Mouse (Mus musculus) liver (tissue): ENCODE data around the gene Lingo4.

Experiments used
- DNase-seq: peaks from one replicate; pipeline ENCODE4 v3.0.0-alpha.2; 2020; ENCODE audit warnings: mixed read lengths

Lingo4 gene

DNA sequence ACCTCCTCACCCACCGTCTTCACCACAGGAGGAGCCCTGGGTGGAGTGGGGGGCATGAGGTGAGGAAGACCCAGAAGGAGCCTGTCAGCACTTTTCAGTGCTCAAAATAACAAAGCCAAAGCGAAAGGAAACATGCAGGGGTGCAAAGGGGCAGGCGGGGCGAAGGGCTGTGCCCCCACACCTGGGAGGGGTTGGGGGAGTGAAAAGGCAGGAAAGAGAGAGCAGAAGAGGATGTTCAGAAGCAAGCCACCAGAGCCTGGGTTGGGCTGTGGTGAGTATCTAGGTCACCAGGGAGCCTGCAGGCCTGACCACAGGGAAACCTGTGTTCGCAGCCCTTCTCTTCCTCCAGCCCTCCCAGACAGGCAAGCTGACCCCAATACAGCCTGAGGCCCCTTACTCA is 10.3 kb upstream of the Lingo4 start:
- DNase-seq: no peak

GRCm38 (mm10) chr3:94389420-94389819 is 8.9 kb upstream of the Lingo4 start:
- DNase-seq: no peak

DNA sequence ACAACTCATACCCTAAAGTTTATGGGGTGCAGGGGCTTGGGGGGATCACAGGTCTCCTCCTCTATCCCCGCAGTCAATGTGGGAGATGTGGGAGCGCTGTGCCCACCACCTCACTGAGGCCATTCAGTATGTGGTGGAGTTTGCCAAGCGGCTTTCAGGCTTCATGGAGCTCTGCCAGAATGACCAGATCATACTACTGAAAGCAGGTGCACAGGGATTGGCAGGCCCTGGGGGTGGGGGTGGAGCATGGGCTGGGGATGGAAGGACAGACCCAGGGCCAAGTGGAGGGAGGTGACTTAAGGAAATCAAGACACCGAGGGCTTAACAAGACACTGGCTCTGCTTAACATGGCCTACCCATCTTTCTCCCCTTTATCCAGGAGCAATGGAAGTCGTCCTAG is 7.3 kb upstream of the Lingo4 start:
- no peak for DNase-seq

DNA sequence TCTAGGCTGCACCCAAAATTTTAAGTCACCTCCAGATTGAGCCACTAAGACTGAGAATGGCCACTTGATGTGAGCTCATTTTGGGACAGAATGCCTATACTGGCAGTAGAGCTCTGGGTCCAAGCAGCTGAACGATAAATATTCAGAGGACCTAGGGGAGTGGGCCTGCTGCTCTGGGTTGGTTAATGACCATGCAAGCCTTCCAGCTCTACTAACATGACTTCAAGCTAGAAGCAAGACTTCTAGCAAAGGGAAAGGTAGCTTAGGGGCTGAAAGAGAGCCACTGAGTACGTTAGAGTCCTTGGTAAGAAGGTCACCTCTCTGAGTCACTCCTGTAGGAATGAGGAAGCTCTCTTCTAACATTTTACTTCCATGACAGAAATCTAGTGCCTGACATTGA is 6.2 kb upstream of the Lingo4 start:
- no peak for DNase-seq

DNA sequence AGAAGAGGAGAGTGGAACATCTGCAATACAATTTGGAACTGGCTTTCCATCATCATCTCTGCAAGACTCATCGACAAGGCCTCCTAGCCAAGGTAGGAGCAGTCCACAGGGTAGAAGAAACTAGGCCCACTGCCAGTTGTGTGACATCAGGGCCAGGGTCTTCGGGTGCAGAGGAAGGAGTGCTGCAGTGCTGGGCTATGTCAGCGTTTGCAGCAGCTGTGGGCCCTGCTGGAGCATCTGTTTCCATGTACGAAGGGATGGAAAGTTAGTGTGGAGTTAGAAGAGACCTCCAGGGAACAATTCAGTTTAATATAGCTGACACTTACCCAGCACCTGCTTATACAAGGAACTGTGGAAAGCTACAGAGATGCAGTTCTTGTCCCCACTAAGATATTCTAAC is 5.3 kb upstream of the Lingo4 start:
- DNase-seq: no peak

DNA sequence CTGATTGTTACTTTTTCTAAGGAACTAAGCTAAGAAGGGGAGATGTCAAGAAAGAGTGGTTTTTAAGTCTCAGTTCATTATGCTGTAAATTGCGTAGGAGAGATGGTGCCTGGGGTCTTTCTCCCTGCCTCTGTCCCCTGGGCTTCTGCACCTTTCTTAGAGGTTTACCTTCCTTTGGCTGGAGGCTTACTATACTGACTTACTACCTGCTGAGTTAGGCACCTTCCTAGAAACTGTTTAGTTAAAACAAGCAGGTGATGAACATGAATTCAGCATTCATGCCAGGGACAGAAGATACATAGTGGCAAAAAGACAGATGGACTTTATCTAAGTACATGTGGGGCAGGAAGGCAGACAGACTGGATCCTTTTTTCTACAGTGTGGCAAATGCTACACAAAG is 2.0 kb upstream of the Lingo4 start:
- no peak for DNase-seq

DNA sequence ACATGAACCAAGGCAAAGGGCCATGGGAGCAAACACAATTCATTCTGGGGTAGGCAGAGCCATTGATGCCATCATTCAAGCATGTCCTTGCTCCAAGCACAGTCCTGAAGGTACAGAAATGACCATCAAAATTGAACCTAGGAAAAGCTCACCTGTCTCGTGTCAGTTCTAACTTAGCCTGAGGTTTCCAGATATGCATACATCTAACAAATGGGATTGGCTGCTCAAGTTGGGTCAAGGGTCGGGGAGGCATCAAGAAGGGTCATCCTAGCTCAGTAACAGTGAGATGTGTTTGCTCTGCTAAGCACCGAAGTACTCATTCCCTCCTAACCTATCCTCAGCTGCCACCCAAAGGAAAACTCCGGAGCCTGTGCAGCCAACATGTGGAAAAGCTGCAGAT is 1.5 kb upstream of the Lingo4 start:
- DNase-seq: no peak

GRCm38 (mm10) chr3:94398943-94399481 is 695 bp downstream of the Lingo4 start:
- DNase-seq: no peak

DNA sequence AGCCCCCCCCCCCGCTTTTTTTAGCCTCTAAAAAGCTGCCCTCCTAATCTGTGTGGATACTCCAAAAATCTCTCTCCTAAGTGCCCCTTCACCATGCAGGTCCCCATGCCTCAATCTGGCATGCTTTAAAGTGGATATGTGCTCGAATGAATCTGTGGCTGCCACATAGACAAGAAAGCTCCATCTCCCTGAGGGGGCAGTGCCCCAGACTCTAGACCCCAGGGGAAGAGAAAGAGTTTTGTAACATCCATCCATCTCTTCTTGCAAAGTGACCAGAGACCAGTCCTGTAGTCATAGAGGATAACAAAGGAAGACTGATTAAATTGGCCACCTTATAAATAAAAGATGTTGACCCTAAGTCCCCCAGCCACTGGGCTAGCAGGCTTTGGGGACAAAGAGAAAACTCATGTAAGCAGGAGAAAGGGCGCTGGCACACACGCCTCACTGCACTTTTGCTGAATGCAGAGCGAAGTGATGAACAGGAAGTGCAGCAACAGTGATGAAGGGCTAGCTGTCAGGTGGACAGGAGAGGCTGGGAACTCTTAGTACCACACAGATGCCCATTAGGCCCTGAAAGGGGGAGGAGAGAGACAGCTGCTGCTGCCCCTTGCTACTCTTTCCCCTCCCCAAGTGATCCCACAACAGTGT is 1.5 kb downstream of the Lingo4 start:
- no peak for DNase-seq

GRCm38 (mm10) chr3:94402451-94402850 is 4.1 kb downstream of the Lingo4 start:
- no peak for DNase-seq

GRCm38 (mm10) chr3:94404366-94405054 is 6.2 kb downstream of the Lingo4 start:
- no peak for DNase-seq

GRCm38 (mm10) chr3:94405561-94405960 is 7.2 kb downstream of the Lingo4 start:
- DNase-seq: no peak

DNA sequence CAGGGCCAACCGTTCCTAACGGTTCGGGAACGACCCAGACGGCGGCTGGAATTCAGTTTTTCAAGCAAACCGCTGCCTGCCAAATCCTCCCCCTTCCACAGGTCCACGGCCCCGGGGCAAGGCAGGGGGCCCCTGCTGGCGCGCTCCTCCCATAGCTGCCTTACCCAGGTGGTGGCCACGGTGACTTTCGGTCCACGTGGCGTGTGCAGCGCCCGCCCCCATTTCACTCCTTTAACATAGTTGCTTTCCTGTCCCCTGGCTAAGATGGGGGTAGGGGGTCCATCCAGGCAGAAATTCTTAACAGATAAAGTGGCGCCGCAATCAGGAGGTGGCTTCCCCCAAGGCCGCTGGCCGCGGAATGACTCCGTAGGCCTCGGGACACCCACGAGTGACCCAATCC is 14.2 kb downstream of the Lingo4 start:
- peak; percentile 22 for DNase-seq

GRCm38 (mm10) chr3:94413031-94413679 is 14.8 kb downstream of the Lingo4 start, which contains the start of gene Tdrkh:
TSS of gene Tdrkh (plus strand) at chr3:94413273.
- peak; percentile 90 for DNase-seq

- DNase-seq: no peak
Measured at GRCm38 (mm10) chr3:94430980-94431379, 32.7 kb downstream of the Lingo4 start.

DNA sequence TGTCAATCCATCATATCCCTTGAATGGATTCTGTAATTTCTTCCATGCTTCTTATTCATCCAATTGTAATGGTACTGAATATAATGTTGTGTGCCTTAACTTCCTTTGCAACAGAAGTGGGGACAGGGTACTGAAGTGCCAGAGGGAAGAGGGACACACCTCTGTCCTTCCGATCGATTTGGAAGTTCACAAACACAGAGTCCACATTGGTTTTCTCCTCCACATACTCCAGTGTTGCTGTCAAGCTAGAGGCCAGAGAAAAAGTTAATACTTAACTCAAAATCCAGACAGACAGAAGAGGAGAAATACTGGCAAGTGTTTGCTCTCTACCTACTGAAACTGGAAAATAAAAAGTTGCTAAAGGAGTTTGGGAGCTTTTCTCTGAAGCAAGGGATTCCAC is 36.0 kb downstream of the Lingo4 start:
- DNase-seq: no peak

DNA sequence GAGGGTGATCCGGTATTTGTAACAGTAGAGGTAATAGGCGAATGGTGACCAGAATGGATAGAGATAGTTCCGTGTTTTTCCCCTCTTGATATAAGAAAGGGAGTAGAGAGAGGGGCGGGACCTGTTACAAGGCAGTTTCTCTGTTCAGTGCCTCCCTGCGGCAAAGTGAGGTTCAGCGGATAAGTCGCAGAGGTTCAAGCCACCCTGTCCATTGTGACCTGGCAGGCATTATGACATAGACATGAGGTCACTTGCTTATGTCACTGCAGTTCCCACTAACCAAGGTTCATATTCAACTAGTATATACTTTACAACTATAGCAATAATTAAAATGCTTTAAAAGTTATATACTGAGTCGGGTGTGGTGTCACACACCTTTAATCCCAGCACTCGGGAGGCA is 38.1 kb downstream of the Lingo4 start:
- no peak for DNase-seq

DNA sequence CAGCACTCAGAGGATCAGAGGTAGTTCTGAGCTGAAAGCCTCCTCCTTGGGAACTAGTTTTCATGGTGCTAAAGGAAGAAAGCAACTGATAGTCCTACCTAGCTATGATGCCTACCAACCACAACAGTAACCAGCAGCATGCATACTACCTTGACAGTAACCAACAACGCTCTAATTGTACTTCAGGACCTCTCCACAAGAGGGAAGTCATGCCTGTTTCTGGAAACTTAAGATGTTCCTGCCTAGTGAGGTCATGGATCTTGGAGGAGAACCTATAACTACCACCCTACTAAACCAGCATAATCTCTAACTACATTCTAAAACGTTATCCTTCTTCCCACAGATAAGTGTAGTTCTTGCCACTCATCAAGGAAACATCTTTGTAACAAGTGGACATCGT is 42.9 kb downstream of the Lingo4 start:
- DNase-seq: no peak

DNA sequence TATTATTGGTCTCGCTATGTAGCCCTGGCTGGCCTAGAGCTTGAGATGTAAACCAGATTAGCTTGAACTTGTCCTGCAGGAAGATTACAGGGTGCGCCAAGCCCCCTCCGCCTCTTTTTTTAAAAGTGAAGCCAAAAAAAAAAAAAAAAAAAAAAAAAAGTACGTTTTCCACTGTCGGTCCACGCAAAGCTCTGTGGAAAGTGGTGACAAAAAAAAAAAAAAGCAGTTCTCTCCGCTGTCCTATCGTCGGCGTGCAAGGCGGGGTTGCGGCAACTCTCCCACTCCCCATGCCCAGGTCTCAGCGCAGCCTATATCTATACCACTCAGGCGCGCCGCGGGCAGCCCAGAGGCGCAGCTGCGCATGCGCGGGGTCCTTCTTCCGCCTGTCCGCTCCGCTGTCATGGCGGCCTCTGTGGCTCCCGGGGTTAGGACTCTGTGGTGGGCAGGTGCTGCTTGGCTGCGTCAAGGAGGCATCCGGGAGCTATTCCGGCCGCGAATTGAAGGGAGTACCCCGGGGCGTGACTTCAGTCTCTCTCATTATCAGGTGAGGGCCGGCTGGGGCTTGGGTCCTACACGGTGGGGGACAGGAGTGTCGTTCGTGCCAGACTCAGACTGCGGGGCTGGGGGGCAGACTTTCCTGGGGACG is 44.8 kb downstream of the Lingo4 start, which contains the start of gene Mrpl9:
Gene Mrpl9, plus strand, starts transcription at position 368 of the 646 bp plus-strand sequence.
- DNase-seq: peak; percentile 97

- DNase-seq: no peak
Measured at GRCm38 (mm10) chr3:94443597-94443964, 45.3 kb downstream of the Lingo4 start, which contains the start of gene Oaz3. TSS of gene Oaz3 (minus strand) at chr3:94443915.

GRCm38 (mm10) chr3:94449377-94449776 is 51.1 kb downstream of the Lingo4 start:
- no peak for DNase-seq
